Comparison of ENCODE assay signal across 10 mouse cellular contexts in genomic region chr19:6548431-6549410, GRCm38 (mm10). TPM values are rescaled to one million over a fixed set of nuclear protein-coding genes. Genes with fewer than 3 reads are reported as not detected.
DNase-seq lines count a peak whose midpoint lies in the region; ATAC-seq and TF ChIP-seq lines count a peak whose summit lies in the region.
"Had no signal": no experiment of that assay in that cellular context is flagged by ENCODE, and none has a peak within 500 bp of the region (broad histone marks: within the 10 kb centered on the region; RNA-seq: fewer than 3 reads in every experiment).

No protein-coding gene starts in this region.

- no peak overlapping the region for H3K4me3 ChIP-seq in liver, adult 2 months (ENCODE audit: insufficient read depth, low read depth, low read length)
- H3K4me3 ChIP-seq in liver, embryonic 12.5 days: no peak overlapping the region
- H3K4me3 ChIP-seq: erythroblast, embryonic 14.5 days; heart, embryonic 15.5 days had no signal

- 58% methylated on average over 16 of the region's 16 CpGs for WGBS in liver, adult 2 months
- WGBS in liver, embryonic 12.5 days (ENCODE audit: insufficient replicate concordance): 65% methylated on average over 16 of the region's 16 CpGs

- no peak for ATAC-seq in liver, embryonic 12.5 days

- TF ChIP-seq CTCF in liver, adult 2 months (IDR thresholded peaks at IDR 0.05; ENCODE audit: low read depth, low read length): no peak

- no peaks in the 10 kb centered on the region for H3K9me3 ChIP-seq in liver, embryonic 12.5 days (replicated peaks)
- H3K9me3 ChIP-seq: heart, embryonic 15.5 days had no signal

- TF ChIP-seq POLR2A in liver, adult 2 months (IDR thresholded peaks at IDR 0.05; ENCODE audit: extremely low read depth, insufficient read depth, low read length): no peak

- intact Hi-C loops in heart, postnatal 25 days (cut with DNase I): loop anchor here (2.0 kb wide), 1 partner anchor 14 kb away; no protein-coding TSS in a partner anchor

- no peaks in the 10 kb centered on the region for H3K79me2 ChIP-seq in liver, adult 2 months (ENCODE audit: control insufficient read depth, insufficient read depth, low read length)

- H3K36me3 ChIP-seq in liver, adult 2 months (ENCODE audit: control insufficient read depth, insufficient read depth, low read length): no peaks in the 10 kb centered on the region
- no peaks in the 10 kb centered on the region for H3K36me3 ChIP-seq in liver, embryonic 12.5 days
- H3K36me3 ChIP-seq: heart, embryonic 15.5 days had no signal

- H3K4me2 ChIP-seq in liver, embryonic 12.5 days: no peak overlapping the region
- H3K4me2 ChIP-seq: heart, embryonic 15.5 days had no signal

- no peak overlapping the region for H3K9ac ChIP-seq in liver, adult 2 months (ENCODE audit: low read depth, low read length)
- no peak overlapping the region for H3K9ac ChIP-seq in liver, embryonic 12.5 days
- H3K9ac ChIP-seq: heart, embryonic 15.5 days had no signal

- H3K27me3 ChIP-seq in liver, adult 2 months (ENCODE audit: control insufficient read depth, insufficient read depth, low read length): no peaks in the 10 kb centered on the region
- H3K27me3 ChIP-seq in liver, embryonic 12.5 days (replicated peaks): 0 out of 2 replicates have a peak, but pooled peaks cover 6% of the 10 kb centered on the region

- H3K27ac ChIP-seq in liver, adult 2 months (replicated peaks; ENCODE audit: insufficient read depth, low read depth, low read length): no peak overlapping the region
- H3K27ac ChIP-seq in liver, embryonic 12.5 days: no peak overlapping the region
- H3K27ac ChIP-seq: heart, embryonic 15.5 days had no signal

- peaks cover 8% of the 10 kb centered on the region; the same call in 1 of the 2 replicates for H3K4me1 ChIP-seq in liver, adult 2 months (ENCODE audit: control insufficient read depth, insufficient read depth, low read length)
- no peaks in the 10 kb centered on the region for H3K4me1 ChIP-seq in liver, embryonic 12.5 days

- DNase-seq in liver, adult 2 months (ENCODE audit: extremely low read depth, low read depth, low spot score): peak; percentile 33
- peak; percentile 91 for DNase-seq in adrenal gland, postnatal 14 days
- DNase-seq in cerebellum, adult 8-10 months: peak; percentile 57
- DNase-seq in kidney, postnatal 14 days: peak; percentile 87
- DNase-seq in heart, postnatal 25 days (ENCODE audit: low spot score): no peak
- no peak for DNase-seq in frontal cortex, postnatal 14 days (ENCODE audit: low spot score in 2 of 2)

RNA-seq across cellular contexts. Expression of gene Slc22a12, which starts 5.9 kb away (rescaled TPM):
- total RNA-seq in liver, adult 2 months (2014; rRNA removed): 0.34 TPM in 1 of 2 replicates, not detected in the other
- polyA plus RNA-seq in liver, adult 2 months (2012; rRNA removed): not detected in 2 replicates
- polyA plus RNA-seq in liver, embryonic 12.5 days (2016; fragmentation: Nextera tagmentation; extraction: Ambion mirVana): not detected in 2 replicates
- 0.64 TPM in 1 of 2 replicates, not detected in the other for total RNA-seq in adrenal gland, postnatal 14 days (2021)
- total RNA-seq in heart, postnatal 25 days (2021): not detected
- total RNA-seq: MEL had no signal
- polyA plus RNA-seq: erythroblast, embryonic 14.5 days; heart, embryonic 15.5 days had no signal

Comparison
In these comparisons a context has a peak if more than half of its experiments do, and no peak if none do; other contexts are left out.
1. DNase-seq: peak in liver, adult 2 months (single experiment), adrenal gland, postnatal 14 days (single experiment), cerebellum, adult 8-10 months (single experiment) and kidney, postnatal 14 days (single experiment); none in heart, postnatal 25 days (single experiment) and frontal cortex, postnatal 14 days (0 of 2).